Mouse (Mus musculus) heart, embryonic 13.5 days (tissue): Measurements from ENCODE around the gene Fgfr2. TPM values are rescaled to one million over a fixed set of nuclear protein-coding genes. Genes with fewer than 3 reads are reported as not detected.

Source experiments
- ATAC-seq: fragments of 200-750 bp; cut with Nextera tagmentation; 2 replicates; pipeline ENCODE4 v1.8.0; 2017; ENCODE audit warnings: moderate TSS enrichment; ENCODE audit not compliant: insufficient number of reproducible peaks, low FRiP score, low TSS enrichment; ENCODE audit errors: extremely low read depth
- H3K27ac ChIP-seq: fragments of 300-500 bp; sonication (generic); replicated peaks from 2 replicates; pipeline ENCODE4 v1.5.1; 2015; ENCODE audit warnings: moderate library complexity, mild to moderate bottlenecking, inconsistent platforms
- H3K27me3 ChIP-seq: fragments of 300-500 bp; sonication (generic); replicated peaks from 2 replicates; pipeline ENCODE4 v1.6.1; 2015; ENCODE audit warnings: mild to moderate bottlenecking, inconsistent platforms
- H3K36me3 ChIP-seq: fragments of 300-500 bp; sonication (generic); 2 replicates; pipeline ENCODE4 v1.6.1; 2015; ENCODE audit warnings: mild to moderate bottlenecking, inconsistent platforms
- H3K4me1 ChIP-seq: fragments of 300-500 bp; sonication (generic); 2 replicates; pipeline ENCODE4 v1.6.1; 2015; ENCODE audit warnings: inconsistent platforms
- H3K4me2 ChIP-seq: fragments of 300-500 bp; sonication (generic); 2 replicates; pipeline ENCODE4 v1.6.1; 2015; ENCODE audit warnings: inconsistent platforms, mild to moderate bottlenecking, moderate library complexity
- H3K4me3 ChIP-seq: fragments of 300-500 bp; sonication (generic); 2 replicates; pipeline ENCODE4 v1.5.1; 2015; ENCODE audit warnings: moderate library complexity, mild to moderate bottlenecking, inconsistent platforms
- H3K9ac ChIP-seq: fragments of 300-500 bp; sonication (generic); 2 replicates; pipeline ENCODE4 v1.6.1; 2015; ENCODE audit warnings: inconsistent platforms, mild to moderate bottlenecking, moderate library complexity
- H3K9me3 ChIP-seq: fragments of 300-500 bp; sonication (generic); 2 replicates; pipeline ENCODE4 v1.6.1; 2016; ENCODE audit warnings: inconsistent platforms
- WGBS: fragments of 180-500 bp; shearing (Covaris S2); methylation state at CpG from one replicate; pipeline ENCODE4 v1.1.7; 2015; ENCODE audit warnings: mixed read lengths; 5-methylcytosine and 5-hydroxymethylcytosine counted together
- polyA plus RNA-seq: library from polyadenylated mRNA; unstranded; fragments of >200 nt; fragmentation: Nextera tagmentation; extraction: Ambion mirVana; gene quantifications from 2 replicates; pipeline ENCODE4 v1.2.1, GENCODE M21; 2015

Fgfr2 gene
- polyA plus RNA-seq, 1 experiment from 2014 or later: 22.5 TPM

DNA sequence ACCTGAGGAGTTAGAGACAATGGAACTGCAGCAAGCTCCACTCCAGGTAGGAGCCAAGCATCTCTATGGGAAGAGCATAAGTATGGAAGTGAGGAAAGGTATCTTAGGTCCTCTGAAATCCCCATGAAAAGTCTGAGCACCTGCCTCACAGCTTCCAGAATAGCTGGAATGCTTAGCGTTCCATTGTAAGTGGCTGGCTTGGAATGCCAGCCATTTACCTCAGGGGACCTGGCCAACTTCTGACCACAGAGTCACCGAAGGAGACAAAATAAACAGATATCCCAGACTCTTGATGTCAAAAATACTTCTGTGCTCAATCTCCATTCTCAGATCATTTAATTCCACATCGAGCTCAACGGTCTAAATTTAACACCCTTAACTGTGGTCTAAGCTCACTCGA, 2946.1 kb downstream of the Fgfr2 start:
- no peak for ATAC-seq
- peaks cover 35% of the 10 kb centered on the region for H3K4me1 ChIP-seq
- no peak overlapping the region for H3K9ac ChIP-seq
- H3K27me3 ChIP-seq: no peaks in the 10 kb centered on the region
- no peak overlapping the region for H3K4me3 ChIP-seq
- H3K27ac ChIP-seq: no peak overlapping the region
- H3K9me3 ChIP-seq: no peaks in the 10 kb centered on the region
- peaks cover 40% of the 10 kb centered on the region for H3K36me3 ChIP-seq
- no peak overlapping the region for H3K4me2 ChIP-seq
- 46% methylated on average over 5 of the region's 5 CpGs for WGBS

DNA sequence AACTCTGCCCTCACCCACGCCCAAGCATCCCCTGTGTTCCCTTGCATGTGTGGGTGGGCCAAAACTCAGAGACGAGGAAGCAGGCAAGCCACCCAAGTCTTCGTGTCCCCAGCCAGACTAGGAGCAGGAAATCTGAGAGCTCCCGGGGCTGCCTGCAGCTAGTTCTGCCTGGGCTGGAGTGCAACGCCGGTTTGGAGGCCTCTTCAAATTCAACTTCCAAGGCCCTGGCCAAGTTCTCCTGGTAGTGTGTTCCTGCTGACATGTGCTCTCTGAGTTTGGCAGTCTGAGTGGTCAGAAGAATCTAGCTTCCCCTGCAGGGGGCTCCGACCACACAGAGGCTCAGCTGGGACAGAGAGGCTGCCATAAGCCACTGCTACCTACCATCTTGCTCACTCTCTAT, 2948.6 kb downstream of the Fgfr2 start:
- ATAC-seq: no peak

DNA sequence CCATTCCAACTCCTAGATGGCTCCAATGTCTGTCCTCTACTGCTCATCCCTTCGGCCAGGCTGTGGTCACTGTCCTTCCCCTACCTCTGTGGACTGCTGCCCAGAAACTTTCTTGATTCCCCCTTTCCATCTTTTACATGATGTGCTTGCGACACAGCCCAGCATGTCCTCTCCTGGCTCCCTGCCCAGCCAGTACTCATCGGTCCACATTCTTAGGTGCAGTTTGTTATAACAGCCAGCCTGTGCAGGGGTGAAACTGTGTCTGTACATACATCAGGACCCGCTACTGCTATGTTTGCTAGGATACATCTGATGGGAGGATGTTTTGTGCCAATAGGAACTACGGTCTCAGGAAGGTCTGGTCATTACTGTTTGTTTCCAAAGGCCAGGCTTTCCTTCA, 2949.2 kb downstream of the Fgfr2 start:
- H3K27ac ChIP-seq: peak overlapping the region; percentile 21; the same call in 1 of the 2 replicates
- H3K27me3 ChIP-seq: no peaks in the 10 kb centered on the region
- no peak overlapping the region for H3K4me3 ChIP-seq
- H3K36me3 ChIP-seq: peaks cover 47% of the 10 kb centered on the region
- H3K4me2 ChIP-seq: no peak overlapping the region
- peaks cover 40% of the 10 kb centered on the region for H3K4me1 ChIP-seq
- no peak overlapping the region for H3K9ac ChIP-seq
- H3K9me3 ChIP-seq: no peaks in the 10 kb centered on the region
- no peak for ATAC-seq
- 52% methylated on average over 5 of the region's 5 CpGs for WGBS

More for the DNA sequence above, 2948.6 kb downstream of the Fgfr2 start:
- Histone ChIP-seq H3K9ac (no peak overlapping the region), H3K9me3 (no peaks in the 10 kb centered on the region), H3K27ac (peak overlapping the region; percentile 21), H3K36me3 (peaks cover 44% of the 10 kb centered on the region), H3K4me2 (no peak overlapping the region), H3K4me1 (peaks cover 40% of the 10 kb centered on the region), H3K27me3 (no peaks in the 10 kb centered on the region), H3K4me3 (no peak overlapping the region)
- WGBS: 38% methylated on average over 7 of the region's 7 CpGs

DNA sequence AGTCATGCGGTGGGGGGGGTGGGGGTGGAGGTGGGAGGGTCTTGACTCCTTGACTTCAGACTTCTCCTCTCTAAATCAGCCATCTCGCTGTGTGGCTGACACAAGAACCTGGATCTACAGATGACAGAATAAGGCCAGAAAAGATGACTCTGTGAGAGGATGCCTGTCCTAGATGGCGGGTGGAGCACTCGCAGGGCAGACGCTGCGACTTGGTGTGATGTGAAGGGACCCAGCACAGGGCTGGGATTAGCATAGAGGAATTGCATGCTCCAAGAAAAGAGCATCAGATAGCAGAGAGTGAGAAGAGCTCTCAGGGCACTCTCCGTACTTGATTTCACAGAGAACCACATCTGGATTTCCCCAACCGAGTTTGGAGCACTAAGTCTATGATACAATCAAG, 2953.0 kb downstream of the Fgfr2 start:
- Histone ChIP-seq H3K9ac (no peak overlapping the region), H3K9me3 (no peaks in the 10 kb centered on the region), H3K4me2 (no peak overlapping the region), H3K27ac (no peak overlapping the region), H3K4me1 (peaks cover 53% of the 10 kb centered on the region), H3K4me3 (no peak overlapping the region), H3K36me3 (peaks cover 45% of the 10 kb centered on the region), H3K27me3 (no peaks in the 10 kb centered on the region)
- 38% methylated on average over 8 of the region's 8 CpGs for WGBS
- no peak for ATAC-seq

GRCm38 (mm10) chr7:130168296-130168695, 2954.9 kb downstream of the Fgfr2 start:
- Histone ChIP-seq H3K27me3 (no peaks in the 10 kb centered on the region), H3K27ac (no peak overlapping the region), H3K36me3 (peaks cover 51% of the 10 kb centered on the region), H3K9ac (no peak overlapping the region), H3K4me3 (no peak overlapping the region), H3K4me2 (no peak overlapping the region), H3K9me3 (no peaks in the 10 kb centered on the region), H3K4me1 (peaks cover 42% of the 10 kb centered on the region)
- WGBS: 72% methylated on average over 12 of the region's 12 CpGs
- no peak for ATAC-seq

DNA sequence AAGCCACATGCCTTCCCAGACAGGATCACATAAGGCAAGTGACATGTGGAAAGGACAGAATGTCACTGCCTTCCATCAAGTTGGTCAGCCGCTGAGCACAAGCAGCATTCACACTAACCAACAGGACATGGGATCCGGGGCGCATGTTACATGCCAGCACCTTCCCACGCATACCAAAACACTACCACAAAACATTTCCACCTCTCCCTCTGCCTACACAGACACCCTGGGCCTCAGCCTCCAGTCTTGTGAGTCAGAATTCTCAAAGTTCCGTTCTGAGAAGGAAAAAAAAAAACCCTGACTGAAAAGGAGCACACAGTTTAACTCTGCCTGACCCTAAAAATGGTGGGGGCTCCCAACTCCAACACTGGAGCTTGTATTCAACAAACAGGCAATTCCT, 2955.9 kb downstream of the Fgfr2 start:
- Histone ChIP-seq H3K36me3 (peaks cover 51% of the 10 kb centered on the region), H3K4me1 (peaks cover 42% of the 10 kb centered on the region), H3K4me2 (no peak overlapping the region), H3K4me3 (no peak overlapping the region), H3K9me3 (no peaks in the 10 kb centered on the region), H3K9ac (no peak overlapping the region), H3K27me3 (no peaks in the 10 kb centered on the region), H3K27ac (no peak overlapping the region)
- no peak for ATAC-seq
- WGBS: 61% methylated on average over 5 of the region's 5 CpGs

DNA sequence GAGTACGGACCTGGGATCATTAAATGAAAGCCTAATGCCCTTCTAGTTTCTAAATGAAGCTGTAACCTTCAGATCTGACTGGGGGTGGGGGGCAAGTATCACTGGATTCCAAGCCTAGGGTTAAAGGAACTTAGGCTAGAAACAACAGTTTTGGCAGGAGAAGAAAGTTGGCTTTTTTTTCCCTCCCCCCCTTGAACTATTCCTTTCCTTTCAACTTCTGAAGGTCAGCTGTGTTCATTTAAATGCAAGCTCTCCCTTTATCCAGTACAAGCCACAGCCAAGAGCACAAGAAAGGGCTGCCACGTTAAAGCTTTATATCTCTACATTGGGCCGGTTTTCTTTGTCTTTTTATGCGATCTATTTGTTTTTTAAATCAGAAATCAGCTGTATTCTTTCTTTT, 2957.0 kb downstream of the Fgfr2 start:
- no peaks in the 10 kb centered on the region for H3K9me3 ChIP-seq
- H3K4me1 ChIP-seq: peaks cover 44% of the 10 kb centered on the region
- H3K27ac ChIP-seq: peak overlapping the region; percentile 32; the same call in 1 of the 2 replicates
- no peak overlapping the region for H3K9ac ChIP-seq
- 70% methylated on average over 4 of the region's 4 CpGs for WGBS
- no peak for ATAC-seq
- peaks cover 50% of the 10 kb centered on the region for H3K36me3 ChIP-seq
- H3K4me3 ChIP-seq: no peak overlapping the region
- H3K27me3 ChIP-seq: no peaks in the 10 kb centered on the region
- H3K4me2 ChIP-seq: no peak overlapping the region

GRCm38 (mm10) chr7:130165408-130165807, 2957.7 kb downstream of the Fgfr2 start:
- Histone ChIP-seq H3K9me3 (no peaks in the 10 kb centered on the region), H3K27me3 (no peaks in the 10 kb centered on the region), H3K4me2 (no peak overlapping the region), H3K4me1 (peaks cover 44% of the 10 kb centered on the region), H3K4me3 (no peak overlapping the region), H3K36me3 (peaks cover 45% of the 10 kb centered on the region), H3K27ac (peak overlapping the region; percentile 46; the same call in 1 of the 2 replicates), H3K9ac (no peak overlapping the region)
- ATAC-seq: no peak
- WGBS: 32% methylated on average over 3 of the region's 3 CpGs

- 65% methylated on average over 6 of the region's 6 CpGs for WGBS
- ATAC-seq: no peak
- Histone ChIP-seq H3K4me2 (no peak overlapping the region), H3K4me3 (no peak overlapping the region), H3K4me1 (peaks cover 33% of the 10 kb centered on the region), H3K9ac (no peak overlapping the region), H3K27me3 (no peaks in the 10 kb centered on the region), H3K36me3 (peaks cover 29% of the 10 kb centered on the region), H3K27ac (no peak overlapping the region), H3K9me3 (no peaks in the 10 kb centered on the region)
Observed at GRCm38 (mm10) chr7:130162718-130163117, 2960.4 kb downstream of the Fgfr2 start.

- 51% methylated on average over 5 of the region's 5 CpGs for WGBS
Observed at GRCm38 (mm10) chr7:130161581-130161980, 2961.6 kb downstream of the Fgfr2 start.

GRCm38 (mm10) chr7:130158845-130159244, 2964.3 kb downstream of the Fgfr2 start:
- H3K4me2 ChIP-seq: no peak overlapping the region
- 62% methylated on average over 3 of the region's 3 CpGs for WGBS
- ATAC-seq: no peak
- no peaks in the 10 kb centered on the region for H3K9me3 ChIP-seq
- H3K36me3 ChIP-seq: peaks cover 20% of the 10 kb centered on the region
- H3K4me1 ChIP-seq: 0 out of 2 replicates have a peak, but pooled peaks cover 2% of the 10 kb centered on the region
- no peaks in the 10 kb centered on the region for H3K27me3 ChIP-seq
- no peak overlapping the region for H3K27ac ChIP-seq
- no peak overlapping the region for H3K4me3 ChIP-seq
- no peak overlapping the region for H3K9ac ChIP-seq

More at GRCm38 (mm10) chr7:130161581-130161980, 2961.6 kb downstream of the Fgfr2 start:
- Histone ChIP-seq H3K36me3 (peaks cover 22% of the 10 kb centered on the region), H3K9ac (no peak overlapping the region), H3K27me3 (no peaks in the 10 kb centered on the region), H3K4me1 (peaks cover 23% of the 10 kb centered on the region), H3K9me3 (no peaks in the 10 kb centered on the region), H3K4me3 (no peak overlapping the region), H3K27ac (no peak overlapping the region), H3K4me2 (no peak overlapping the region)
- ATAC-seq: no peak

DNA sequence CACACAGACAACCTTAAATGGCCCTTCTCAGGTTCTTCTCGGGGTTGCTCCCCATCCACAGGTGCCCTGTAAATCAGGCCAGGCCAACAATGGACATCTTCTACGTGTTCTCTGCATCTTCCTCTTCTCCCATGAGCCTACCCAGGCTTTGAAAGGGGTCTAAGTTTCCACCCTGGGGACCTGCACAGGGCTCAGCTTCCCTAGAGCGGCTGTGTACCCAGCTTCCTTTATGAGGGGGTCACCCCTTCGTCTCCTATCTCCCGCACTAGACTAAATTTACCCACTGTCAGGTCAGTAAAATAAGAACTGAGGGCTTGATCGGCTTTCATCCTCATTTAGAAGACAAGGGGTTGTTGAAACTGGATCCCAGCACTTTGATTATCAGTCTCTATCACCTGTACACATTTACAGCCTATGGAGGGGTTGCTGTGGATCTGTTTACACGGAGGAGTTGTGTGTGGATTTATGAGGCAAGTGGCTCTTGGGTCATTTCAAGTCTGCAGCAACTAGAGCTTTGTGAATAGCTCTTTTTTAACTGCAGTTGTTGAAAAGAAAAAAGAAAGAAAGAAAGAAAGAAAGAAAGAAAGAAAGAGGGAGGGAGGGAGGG, 2969.7 kb downstream of the Fgfr2 start:
- no peaks in the 10 kb centered on the region for H3K27me3 ChIP-seq
- H3K4me2 ChIP-seq: no peak overlapping the region
- H3K27ac ChIP-seq: no peak overlapping the region
- no peaks in the 10 kb centered on the region for H3K36me3 ChIP-seq
- H3K4me1 ChIP-seq: peaks cover 18% of the 10 kb centered on the region
- WGBS: 59% methylated on average over 7 of the region's 7 CpGs
- H3K4me3 ChIP-seq: no peak overlapping the region
- H3K9me3 ChIP-seq: no peaks in the 10 kb centered on the region
- ATAC-seq: no peak
- no peak overlapping the region for H3K9ac ChIP-seq
